Mouse (Mus musculus): ENCODE measurements at regions not wholly inside any gene's neighbourhood (a gene's known extent, or its start where the extent isn't known, plus 50 kb on each side); places are given as distances from the start of the nearest gene placed in this dataset.

GRCm38 (mm10) chr9:46920081-46920480, 78.5 kb upstream of the Gm4791 start:
- TF ChIP-seq POLR2A (IDR thresholded peaks at IDR 0.05; ENCODE audit: insufficient read depth, low read depth, low read length): no peak
- no peak for TF ChIP-seq EP300 (IDR thresholded peaks at IDR 0.05; ENCODE audit: insufficient read depth, low read depth, low read length)
- no peak for TF ChIP-seq CTCF (IDR thresholded peaks at IDR 0.05)
